Mouse (Mus musculus) forebrain, postnatal 0 days (tissue): ENCODE data around the gene Zfp984. TPM values are rescaled to one million over a fixed set of nuclear protein-coding genes. Genes with fewer than 3 reads are reported as not detected.
"Not testable (repeated sequence)": the region's sequence is repeated elsewhere in the genome, so short reads cannot be mapped to it uniquely, and the experiment has no call there.

Source experiments
- ATAC-seq: fragments of 200-750 bp; cut with Nextera tagmentation; 2 replicates; pipeline ENCODE4 v1.8.0; 2017; ENCODE audit warnings: mild to moderate bottlenecking, moderate library complexity
- DNase-seq: peaks from one replicate; pipeline ENCODE4 v3.0.0-alpha.2; 2015
- H3K27ac ChIP-seq: fragments of 300-500 bp; sonication (generic); 2 replicates; pipeline ENCODE4 v1.5.1; 2014; ENCODE audit warnings: low read depth, mild to moderate bottlenecking, antibody characterized with exemption, low read length, moderate library complexity, mixed read lengths
- H3K27me3 ChIP-seq: fragments of 300-500 bp; sonication (generic); 2 replicates; pipeline ENCODE4 v1.6.1; 2014; ENCODE audit warnings: mild to moderate bottlenecking, low read length, mixed read lengths; ENCODE audit not compliant: insufficient read depth
- H3K36me3 ChIP-seq: fragments of 300-500 bp; sonication (generic); 2 replicates; pipeline ENCODE4 v1.6.1; 2014; ENCODE audit warnings: mild to moderate bottlenecking, moderate library complexity; ENCODE audit not compliant: insufficient read depth
- H3K4me1 ChIP-seq: fragments of 300-500 bp; sonication (generic); 2 replicates; pipeline ENCODE4 v1.6.1; 2014; ENCODE audit warnings: antibody characterized with exemption; ENCODE audit not compliant: insufficient read depth
- H3K4me2 ChIP-seq: fragments of 300-500 bp; sonication (generic); 2 replicates; pipeline ENCODE4 v1.6.1; 2014; ENCODE audit warnings: low read depth, mild to moderate bottlenecking, moderate library complexity
- H3K4me3 ChIP-seq: fragments of 300-500 bp; sonication (generic); 2 replicates; pipeline ENCODE4 v1.5.1; 2014; ENCODE audit warnings: low read depth, low read length, mixed read lengths
- H3K9ac ChIP-seq: fragments of 300-500 bp; sonication (generic); 2 replicates; pipeline ENCODE4 v1.6.1; 2014; ENCODE audit warnings: mild to moderate bottlenecking
- H3K9me3 ChIP-seq: fragments of 300-500 bp; sonication (generic); 2 replicates; pipeline ENCODE4 v1.6.1; 2016; ENCODE audit warnings: low read length
- CTCF ChIP-seq: sonication (generic); IDR thresholded peaks from 2 replicates; pipeline ENCODE4 v1.5.1; 2016; ENCODE audit warnings: antibody characterized with exemption, control low read depth, low read depth
- whole genome bisulfite sequencing: fragments of 180-500 bp; shearing (Covaris S2); extraction: QIAGEN DNeasy Blood & Tissue Kit; methylation state at CpG from one replicate; pipeline ENCODE4 v1.1.7; 2014; 5-methylcytosine and 5-hydroxymethylcytosine counted together
- polyA plus RNA-seq: library from polyadenylated mRNA; unstranded; fragments of >200 nt; fragmentation: Nextera tagmentation; extraction: Ambion mirVana; gene quantifications from 2 replicates; pipeline ENCODE4 v1.2.1, GENCODE M21; 2015
- total RNA-seq: library from RNA; depleted of rRNA; stranded (reverse); fragments of >200 nt; gene quantifications from 2 replicates; pipeline ENCODE4 v1.2.3, GENCODE M21; 2014

The Zfp984 gene
- total and polyA plus RNA-seq, 2 experiments from 2014 or later: 3.9 to 8.6 TPM

GRCm38 (mm10) chr4:147824389-147824788 lies 14.8 kb upstream of the Zfp984 start:
- no peak overlapping the region for H3K27ac ChIP-seq
- H3K4me1 ChIP-seq: no peaks in the 10 kb centered on the region
- H3K36me3 ChIP-seq: peaks cover 49% of the 10 kb centered on the region
- H3K4me3 ChIP-seq: no peak overlapping the region
- ATAC-seq: no peak
- WGBS: 97% methylated on average over 4 of the region's 4 CpGs
- no peak for TF ChIP-seq CTCF
- no peak for DNase-seq
- no peaks in the 10 kb centered on the region for H3K27me3 ChIP-seq
- peaks cover 63% of the 10 kb centered on the region for H3K9me3 ChIP-seq
- no peak overlapping the region for H3K9ac ChIP-seq
- no peak overlapping the region for H3K4me2 ChIP-seq

GRCm38 (mm10) chr4:147821414-147821813 lies 11.8 kb upstream of the Zfp984 start:
- not testable (repeated sequence) for ATAC-seq, DNase-seq, H3K4me1 ChIP-seq, H3K4me3 ChIP-seq, H3K27me3 ChIP-seq, H3K4me2 ChIP-seq, H3K27ac ChIP-seq, H3K9ac ChIP-seq
- peaks cover 46% of the 10 kb centered on the region for H3K9me3 ChIP-seq
- WGBS: 83% methylated on average over 3 of the region's 3 CpGs
- peaks cover 27% of the 10 kb centered on the region for H3K36me3 ChIP-seq

GRCm38 (mm10) chr4:147819659-147820058 lies 10.1 kb upstream of the Zfp984 start:
- H3K4me2 ChIP-seq, H3K9ac ChIP-seq, H3K36me3 ChIP-seq, H3K27me3 ChIP-seq, ATAC-seq, H3K4me1 ChIP-seq, H3K27ac ChIP-seq, H3K4me3 ChIP-seq, DNase-seq: not testable (repeated sequence)
- H3K9me3 ChIP-seq: peaks cover 33% of the 10 kb centered on the region
- 86% methylated on average over 7 of the region's 7 CpGs for WGBS

GRCm38 (mm10) chr4:147814592-147815167 lies 5.1 kb upstream of the Zfp984 start:
- no peaks in the 10 kb centered on the region for H3K36me3 ChIP-seq
- no peaks in the 10 kb centered on the region for H3K4me1 ChIP-seq
- no peak overlapping the region for H3K9ac ChIP-seq
- H3K27ac ChIP-seq: no peak overlapping the region
- no peaks in the 10 kb centered on the region for H3K27me3 ChIP-seq
- H3K9me3 ChIP-seq: peaks cover 3% of the 10 kb centered on the region; the same call in 1 of the 2 replicates
- ATAC-seq (no peak), DNase-seq (no peak)
- peak; percentile 40 for TF ChIP-seq CTCF
- WGBS: 82% methylated on average over 2 of the region's 2 CpGs
- H3K4me3 ChIP-seq: no peak overlapping the region
- H3K4me2 ChIP-seq: no peak overlapping the region

- Histone ChIP-seq H3K9ac (no peak overlapping the region), H3K4me3 (no peak overlapping the region), H3K9me3 (peaks cover 3% of the 10 kb centered on the region; the same call in 1 of the 2 replicates), H3K27me3 (no peaks in the 10 kb centered on the region), H3K27ac (no peak overlapping the region), H3K4me1 (no peaks in the 10 kb centered on the region), H3K4me2 (no peak overlapping the region), H3K36me3 (no peaks in the 10 kb centered on the region)
- no peak for TF ChIP-seq CTCF
- ATAC-seq (no peak), DNase-seq (no peak)
- WGBS: 41% methylated on average over 5 of the region's 5 CpGs
These were observed 3.7 kb upstream of the Zfp984 start for GRCm38 (mm10) chr4:147813249-147813765.

GRCm38 (mm10) chr4:147809966-147810304 lies 347 bp upstream of the Zfp984 start:
- WGBS: 49% methylated on average over 2 of the region's 2 CpGs
- H3K9me3 ChIP-seq, H3K36me3 ChIP-seq, H3K27ac ChIP-seq, DNase-seq, H3K9ac ChIP-seq, H3K27me3 ChIP-seq, ATAC-seq, H3K4me1 ChIP-seq: not testable (repeated sequence)
- peak overlapping the region; percentile 63 for H3K4me2 ChIP-seq
- peak overlapping the region; percentile 36 for H3K4me3 ChIP-seq

GRCm38 (mm10) chr4:147808483-147808882 lies 1.1 kb downstream of the Zfp984 start:
- peak overlapping the region; percentile 63; the same call in 1 of the 2 replicates for H3K4me2 ChIP-seq
- not testable (repeated sequence) for H3K36me3 ChIP-seq, ATAC-seq, H3K27me3 ChIP-seq, H3K9ac ChIP-seq, H3K4me3 ChIP-seq, DNase-seq, H3K9me3 ChIP-seq, H3K27ac ChIP-seq, H3K4me1 ChIP-seq
- WGBS: 78% methylated on average over 4 of the region's 4 CpGs

GRCm38 (mm10) chr4:147795308-147795707 lies 14.3 kb downstream of the Zfp984 start:
- H3K4me2 ChIP-seq, H3K36me3 ChIP-seq, H3K27ac ChIP-seq, ATAC-seq, H3K4me3 ChIP-seq, H3K9ac ChIP-seq, H3K4me1 ChIP-seq, DNase-seq, H3K27me3 ChIP-seq: not testable (repeated sequence)
- peaks cover 11% of the 10 kb centered on the region; the same call in 1 of the 2 replicates for H3K9me3 ChIP-seq
- 94% methylated on average over 1 of the region's 1 CpGs for WGBS

- H3K27ac ChIP-seq, H3K4me1 ChIP-seq, ATAC-seq, H3K4me2 ChIP-seq, H3K9ac ChIP-seq, DNase-seq, H3K4me3 ChIP-seq, H3K36me3 ChIP-seq, H3K27me3 ChIP-seq: not testable (repeated sequence)
- WGBS: 94% methylated on average over 1 of the region's 3 CpGs
- H3K9me3 ChIP-seq: peaks cover 11% of the 10 kb centered on the region; the same call in 1 of the 2 replicates
These were observed 15.4 kb downstream of the Zfp984 start for GRCm38 (mm10) chr4:147794026-147794665.

GRCm38 (mm10) chr4:147793390-147793916 lies 16.1 kb downstream of the Zfp984 start:
- WGBS: 63% methylated on average over 2 of the region's 2 CpGs

More at GRCm38 (mm10) chr4:147793390-147793916, 16.1 kb downstream of the Zfp984 start:
- not testable (repeated sequence) for H3K4me3 ChIP-seq, ATAC-seq, H3K4me1 ChIP-seq, DNase-seq, H3K9ac ChIP-seq, H3K27me3 ChIP-seq, H3K4me2 ChIP-seq, H3K27ac ChIP-seq, H3K36me3 ChIP-seq
- H3K9me3 ChIP-seq: peaks cover 11% of the 10 kb centered on the region; the same call in 1 of the 2 replicates
